Mouse (Mus musculus) olfactory bulb, adult 2 months (tissue): Measurements from ENCODE around the gene Slc6a18.

Experiments
- CTCF ChIP-seq: fragments of 200-500 bp; IDR thresholded peaks from 2 replicates; pipeline ENCODE4 v1.5.1; 2012; ENCODE audit warnings: low read depth, mild to moderate bottlenecking, low read length, moderate library complexity; ENCODE audit not compliant: insufficient read depth
- POLR2A ChIP-seq: fragments of 200-500 bp; IDR thresholded peaks from 2 replicates; pipeline ENCODE4 v1.6.1; 2012; ENCODE audit warnings: mild to moderate bottlenecking, low read depth, low read length, moderate library complexity; ENCODE audit not compliant: insufficient read depth

DNA sequence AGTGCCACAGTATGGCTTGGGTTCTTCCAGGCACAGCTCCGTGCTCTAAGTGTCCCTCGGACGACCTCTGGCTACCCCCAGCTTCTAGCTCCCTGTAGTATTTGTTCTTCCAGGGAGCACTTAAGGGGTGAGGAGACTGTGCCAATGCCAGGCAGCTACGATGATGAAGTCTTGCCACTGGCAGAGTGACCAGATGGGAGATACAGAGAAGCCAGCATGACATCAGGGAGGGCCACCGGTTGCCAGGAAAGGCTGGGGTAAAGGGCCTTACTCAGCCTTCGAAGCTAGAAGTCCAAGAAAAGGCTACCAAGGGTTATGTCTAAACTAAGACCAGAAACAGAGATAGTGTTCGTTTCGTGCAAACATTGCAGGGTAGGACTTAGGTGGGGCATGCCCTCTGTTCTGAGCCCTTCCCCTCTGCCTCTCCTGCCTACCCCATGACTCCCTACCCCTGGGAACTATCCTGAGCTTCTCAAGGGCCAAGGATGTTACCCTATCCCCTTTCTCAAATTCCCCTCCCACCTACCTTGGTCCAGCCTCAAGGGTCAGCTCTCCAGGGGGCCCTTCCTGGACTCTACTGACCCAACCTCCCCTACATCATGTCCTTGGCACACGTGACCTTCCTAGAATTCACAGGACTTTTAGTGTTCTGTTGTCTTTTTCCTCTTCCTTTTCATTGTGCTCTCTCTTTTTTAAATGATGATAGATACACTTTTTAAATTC, 23.5 kb upstream of the Slc6a18 start:
- no peak for TF ChIP-seq CTCF
- no peak for TF ChIP-seq POLR2A
